Mouse (Mus musculus): Measurements from ENCODE around the gene Gnrhr. TPM values are rescaled to one million over a fixed set of nuclear protein-coding genes. Genes with fewer than 3 reads are reported as not detected.
A peak's percentile ranks its signal among the peaks of the same experiment; 100 is the strongest.

Gene Gnrhr
- not detected in 2 replicates for polyA plus RNA-seq (2012; rRNA removed)

GRCm38 (mm10) chr5:86197801-86198200 lies at the start of gene Gnrhr:
Gnrhr (minus strand) TSS chr5:86197901.
- DNase-seq: no peak
- Histone ChIP-seq H3K4me3 (ENCODE audit: insufficient read depth, low read depth, low read length) (no peak within 1 kb of the TSS), H3K36me3 (ENCODE audit: control insufficient read depth, insufficient read depth, low read length) (no peaks in the 10 kb centered on the region), H3K27me3 (replicated peaks; ENCODE audit: control insufficient read depth, insufficient read depth, low read length) (no peaks in the 10 kb centered on the region), H3K27ac (ENCODE audit: insufficient read depth, low read depth, low read length) (no peak within 1 kb of the TSS), H3K4me1 (ENCODE audit: control insufficient read depth, insufficient read depth, low read length) (no peaks in the 10 kb centered on the region)
- TF ChIP-seq CTCF (conservative IDR thresholded peaks at IDR 0.05; ENCODE audit: insufficient read depth, insufficient read length, low read depth, low read length): no peak
- TF ChIP-seq POLR2A (IDR thresholded peaks at IDR 0.05; ENCODE audit: low read depth, low read length): no peak
- 88% methylated on average over 10 of the region's 10 CpGs for WGBS

- TF ChIP-seq CTCF (conservative IDR thresholded peaks at IDR 0.05; ENCODE audit: insufficient read depth, insufficient read length, low read depth, low read length): no peak
- no peak for TF ChIP-seq POLR2A (IDR thresholded peaks at IDR 0.05; ENCODE audit: low read depth, low read length)
- Histone ChIP-seq H3K27ac (ENCODE audit: insufficient read depth, low read depth, low read length) (no peak overlapping the region), H3K36me3 (ENCODE audit: control insufficient read depth, insufficient read depth, low read length) (no peaks in the 10 kb centered on the region), H3K4me3 (ENCODE audit: insufficient read depth, low read depth, low read length) (no peak overlapping the region), H3K27me3 (replicated peaks; ENCODE audit: control insufficient read depth, insufficient read depth, low read length) (no peaks in the 10 kb centered on the region), H3K4me1 (ENCODE audit: control insufficient read depth, insufficient read depth, low read length) (no peaks in the 10 kb centered on the region)
- WGBS: 90% methylated on average over 11 of the region's 11 CpGs
- no peak for DNase-seq
Measured at GRCm38 (mm10) chr5:86246559-86246958, 48.9 kb upstream of the Gnrhr start.

- no peaks in the 10 kb centered on the region for H3K36me3 ChIP-seq (ENCODE audit: control insufficient read depth, insufficient read depth, low read length)
- no peak overlapping the region for H3K27ac ChIP-seq (ENCODE audit: insufficient read depth, low read depth, low read length)
- DNase-seq: no peak
- no peak overlapping the region for H3K4me3 ChIP-seq (ENCODE audit: insufficient read depth, low read depth, low read length)
- H3K4me1 ChIP-seq (ENCODE audit: control insufficient read depth, insufficient read depth, low read length): no peaks in the 10 kb centered on the region
- TF ChIP-seq POLR2A (IDR thresholded peaks at IDR 0.05; ENCODE audit: low read depth, low read length) (no peak), CTCF (conservative IDR thresholded peaks at IDR 0.05; ENCODE audit: insufficient read depth, insufficient read length, low read depth, low read length) (no peak)
- H3K27me3 ChIP-seq (replicated peaks; ENCODE audit: control insufficient read depth, insufficient read depth, low read length): no peaks in the 10 kb centered on the region
- 36% methylated on average over 1 of the region's 1 CpGs for WGBS
Measured at GRCm38 (mm10) chr5:86244880-86245279, 47.2 kb upstream of the Gnrhr start.

GRCm38 (mm10) chr5:86244275-86244674 lies 46.6 kb upstream of the Gnrhr start:
- no peak for DNase-seq
- no peak overlapping the region for H3K4me3 ChIP-seq (ENCODE audit: insufficient read depth, low read depth, low read length)
- 74% methylated on average over 3 of the region's 3 CpGs for WGBS
- H3K36me3 ChIP-seq (ENCODE audit: control insufficient read depth, insufficient read depth, low read length): no peaks in the 10 kb centered on the region
- H3K4me1 ChIP-seq (ENCODE audit: control insufficient read depth, insufficient read depth, low read length): no peaks in the 10 kb centered on the region
- no peak for TF ChIP-seq POLR2A (IDR thresholded peaks at IDR 0.05; ENCODE audit: low read depth, low read length)
- TF ChIP-seq CTCF (conservative IDR thresholded peaks at IDR 0.05; ENCODE audit: insufficient read depth, insufficient read length, low read depth, low read length): no peak
- H3K27me3 ChIP-seq (replicated peaks; ENCODE audit: control insufficient read depth, insufficient read depth, low read length): no peaks in the 10 kb centered on the region
- H3K27ac ChIP-seq (ENCODE audit: insufficient read depth, low read depth, low read length): no peak overlapping the region

- Histone ChIP-seq H3K36me3 (ENCODE audit: control insufficient read depth, insufficient read depth, low read length) (no peaks in the 10 kb centered on the region), H3K4me1 (ENCODE audit: control insufficient read depth, insufficient read depth, low read length) (no peaks in the 10 kb centered on the region), H3K27me3 (replicated peaks; ENCODE audit: control insufficient read depth, insufficient read depth, low read length) (no peaks in the 10 kb centered on the region), H3K27ac (ENCODE audit: insufficient read depth, low read depth, low read length) (no peak overlapping the region), H3K4me3 (ENCODE audit: insufficient read depth, low read depth, low read length) (no peak overlapping the region)
- TF ChIP-seq POLR2A (IDR thresholded peaks at IDR 0.05; ENCODE audit: low read depth, low read length) (no peak), CTCF (conservative IDR thresholded peaks at IDR 0.05; ENCODE audit: insufficient read depth, insufficient read length, low read depth, low read length) (no peak)
- no peak for DNase-seq
- 62% methylated on average over 5 of the region's 5 CpGs for WGBS
Measured at GRCm38 (mm10) chr5:86227156-86227853, 29.6 kb upstream of the Gnrhr start.

- 12% methylated on average over 4 of the region's 4 CpGs for WGBS
- TF ChIP-seq POLR2A (IDR thresholded peaks at IDR 0.05; ENCODE audit: low read depth, low read length) (no peak), CTCF (conservative IDR thresholded peaks at IDR 0.05; ENCODE audit: insufficient read depth, insufficient read length, low read depth, low read length) (no peak)
- peak; percentile 44 for DNase-seq
- Histone ChIP-seq H3K36me3 (ENCODE audit: control insufficient read depth, insufficient read depth, low read length) (no peaks in the 10 kb centered on the region), H3K4me3 (ENCODE audit: insufficient read depth, low read depth, low read length) (no peak overlapping the region), H3K4me1 (ENCODE audit: control insufficient read depth, insufficient read depth, low read length) (no peaks in the 10 kb centered on the region), H3K27me3 (replicated peaks; ENCODE audit: control insufficient read depth, insufficient read depth, low read length) (no peaks in the 10 kb centered on the region), H3K27ac (ENCODE audit: insufficient read depth, low read depth, low read length) (no peak overlapping the region)
Measured at GRCm38 (mm10) chr5:86191356-86191755, 6.3 kb downstream of the Gnrhr start.

- no peak overlapping the region for H3K27ac ChIP-seq (ENCODE audit: insufficient read depth, low read depth, low read length)
- H3K36me3 ChIP-seq (ENCODE audit: control insufficient read depth, insufficient read depth, low read length): no peaks in the 10 kb centered on the region
- H3K27me3 ChIP-seq (replicated peaks; ENCODE audit: control insufficient read depth, insufficient read depth, low read length): no peaks in the 10 kb centered on the region
- TF ChIP-seq CTCF (conservative IDR thresholded peaks at IDR 0.05; ENCODE audit: insufficient read depth, insufficient read length, low read depth, low read length) (peak; percentile 74), POLR2A (IDR thresholded peaks at IDR 0.05; ENCODE audit: low read depth, low read length) (no peak)
- no peaks in the 10 kb centered on the region for H3K4me1 ChIP-seq (ENCODE audit: control insufficient read depth, insufficient read depth, low read length)
- peak; percentile 31 for DNase-seq
- 23% methylated on average over 5 of the region's 5 CpGs for WGBS
- no peak overlapping the region for H3K4me3 ChIP-seq (ENCODE audit: insufficient read depth, low read depth, low read length)
Measured at GRCm38 (mm10) chr5:86190770-86191169, 6.9 kb downstream of the Gnrhr start.
